Mouse (Mus musculus): Measurements from ENCODE around the gene Ntf3.
A peak's percentile ranks its signal among the peaks of the same experiment; 100 is the strongest.

The Ntf3 gene

DNA sequence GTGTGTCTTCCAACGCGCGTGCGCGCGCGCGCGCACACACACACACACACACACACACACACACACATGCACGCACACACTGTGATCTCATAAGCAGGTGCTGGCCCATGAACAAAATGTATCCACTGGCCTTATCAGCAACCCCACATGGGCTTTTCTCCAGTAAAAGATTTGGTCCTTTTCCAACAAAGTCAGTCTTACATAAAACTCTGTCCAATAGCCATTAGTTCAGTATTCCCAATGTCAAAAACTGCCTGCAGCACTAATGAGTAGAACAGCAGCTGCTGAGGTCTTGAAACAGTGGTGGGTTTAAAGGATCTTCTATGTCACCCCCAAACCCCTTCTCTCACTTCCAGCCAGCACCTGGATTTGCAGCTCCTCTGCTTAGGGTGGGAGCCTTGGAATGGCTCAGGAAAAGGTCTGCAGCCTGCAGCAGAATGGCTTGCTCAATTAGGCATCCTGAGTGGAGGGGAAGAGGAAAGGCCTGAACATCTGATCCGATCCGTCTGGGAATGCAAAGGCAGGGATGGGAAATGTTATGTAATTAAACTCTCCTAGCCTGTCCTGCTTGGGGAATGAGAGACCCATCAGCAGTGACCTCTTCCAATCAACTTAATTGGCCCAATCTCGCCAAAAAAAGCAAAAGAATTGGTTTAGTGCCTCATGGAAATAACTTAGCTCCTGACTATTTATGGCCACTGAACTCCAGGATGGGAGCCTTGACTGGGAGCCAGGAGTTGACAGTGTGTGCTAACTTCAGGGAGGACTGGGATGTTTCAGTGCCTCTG lies 7.2 kb downstream of the Ntf3 start:
- no peak for DNase-seq (ENCODE audit: low read depth, low spot score)

DNA sequence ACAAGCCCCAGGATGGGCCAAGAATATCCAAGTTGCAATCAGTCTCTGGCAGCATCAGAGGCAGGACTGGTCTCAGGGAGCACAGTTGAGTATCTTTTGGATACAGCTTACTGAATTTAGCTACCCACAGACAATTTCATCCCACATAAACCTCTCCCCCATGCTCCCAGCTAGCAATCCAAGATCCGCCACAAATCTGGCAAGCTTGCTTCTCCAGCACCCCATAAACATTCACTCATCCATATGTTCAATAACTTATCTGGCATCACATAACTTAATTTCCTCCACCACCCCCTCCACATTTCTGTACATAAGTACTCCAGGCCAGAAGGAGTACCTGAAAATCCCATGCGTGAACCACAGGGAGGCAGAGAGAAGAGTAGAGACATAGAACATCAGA lies 10.8 kb downstream of the Ntf3 start:
- DNase-seq (ENCODE audit: low read depth, low spot score): no peak

DNA sequence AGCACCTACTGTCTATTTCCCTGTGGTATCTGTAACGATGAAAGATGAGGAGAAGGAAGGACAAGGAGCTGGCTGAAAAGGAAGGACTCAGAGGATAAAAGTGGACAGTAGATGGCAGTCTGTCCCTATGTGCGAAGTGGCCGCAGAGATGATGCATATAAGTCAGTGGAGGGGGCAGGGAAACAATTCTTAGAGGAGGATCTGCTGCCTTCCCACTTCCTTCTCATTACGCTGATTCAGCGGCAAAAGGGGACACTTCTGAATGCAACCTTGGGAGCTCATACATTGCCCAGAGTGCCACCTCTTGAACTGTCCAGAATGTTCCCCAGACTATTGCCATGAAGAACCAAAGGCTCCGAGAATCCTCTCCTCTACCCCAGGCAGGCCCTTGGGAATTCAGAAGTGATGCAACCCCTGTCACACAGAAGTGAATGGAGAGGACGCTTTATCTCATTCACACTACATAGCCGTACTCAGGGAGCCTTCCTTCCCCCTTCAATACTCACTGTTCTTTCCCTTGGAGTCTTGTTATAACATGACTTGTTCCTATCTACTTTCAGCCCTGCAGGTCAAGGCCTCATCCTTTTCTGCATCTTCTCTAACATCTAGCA lies 12.2 kb downstream of the Ntf3 start:
- DNase-seq (ENCODE audit: low read depth, low spot score): no peak

DNA sequence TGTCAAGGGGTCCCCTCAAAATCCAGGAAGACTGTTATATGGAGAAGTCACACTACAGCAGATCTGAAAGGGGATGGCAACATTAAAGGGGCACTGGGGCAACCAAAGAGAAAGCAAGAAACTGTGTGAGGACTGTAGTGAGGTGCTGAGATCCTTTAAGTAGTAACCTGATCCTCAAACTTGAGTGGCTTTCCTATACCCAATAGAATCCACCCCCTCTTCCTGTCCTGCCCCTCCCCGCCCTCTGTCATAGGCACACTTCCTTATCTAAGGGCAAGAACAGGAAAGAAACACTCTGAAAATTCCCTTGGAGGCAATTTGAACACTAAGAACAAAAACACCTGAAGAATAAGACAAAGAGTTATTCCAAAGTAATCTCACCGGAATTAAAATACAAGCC lies 13.6 kb downstream of the Ntf3 start:
- DNase-seq (ENCODE audit: low read depth, low spot score): no peak

DNA sequence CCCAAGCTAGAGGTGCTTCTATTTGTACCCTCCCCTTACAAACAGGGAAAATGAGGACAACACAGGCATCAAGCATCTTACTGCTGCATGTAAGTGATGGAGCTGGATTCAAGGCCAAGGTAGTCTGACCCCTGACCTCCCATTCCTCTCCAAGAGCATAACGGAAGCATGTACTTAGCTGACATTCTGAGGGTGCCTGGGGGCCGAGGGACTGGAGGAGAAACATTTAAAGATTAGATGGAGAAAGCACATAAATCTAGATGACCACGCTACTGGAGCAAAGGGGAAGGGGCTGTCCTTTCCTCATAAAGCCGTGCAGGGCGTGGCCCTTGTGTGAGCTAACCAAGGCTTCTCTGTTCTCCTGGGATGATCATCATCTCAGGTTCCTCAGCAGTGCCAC lies 23.1 kb downstream of the Ntf3 start:
- DNase-seq (ENCODE audit: low read depth, low spot score): no peak

DNA sequence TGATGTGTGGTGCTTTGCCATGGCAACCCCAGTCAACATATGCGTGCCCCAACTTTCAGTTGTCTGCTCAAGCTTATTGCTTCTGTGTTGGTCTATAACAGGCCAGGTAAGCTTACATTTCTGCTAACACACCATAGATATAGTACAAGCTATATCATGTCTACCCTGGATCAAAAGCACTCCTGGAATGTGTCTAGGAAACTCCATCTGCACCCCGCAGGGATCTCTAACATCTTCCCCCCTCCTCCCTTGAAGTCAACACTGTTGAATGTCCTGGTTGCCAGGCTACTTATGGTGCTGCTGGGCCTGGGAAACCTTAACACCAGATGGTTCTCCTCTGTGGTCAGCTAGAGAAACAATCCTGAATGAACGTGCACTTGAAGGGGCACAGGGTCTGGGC lies 24.0 kb downstream of the Ntf3 start:
- DNase-seq (ENCODE audit: low read depth, low spot score): no peak

DNA sequence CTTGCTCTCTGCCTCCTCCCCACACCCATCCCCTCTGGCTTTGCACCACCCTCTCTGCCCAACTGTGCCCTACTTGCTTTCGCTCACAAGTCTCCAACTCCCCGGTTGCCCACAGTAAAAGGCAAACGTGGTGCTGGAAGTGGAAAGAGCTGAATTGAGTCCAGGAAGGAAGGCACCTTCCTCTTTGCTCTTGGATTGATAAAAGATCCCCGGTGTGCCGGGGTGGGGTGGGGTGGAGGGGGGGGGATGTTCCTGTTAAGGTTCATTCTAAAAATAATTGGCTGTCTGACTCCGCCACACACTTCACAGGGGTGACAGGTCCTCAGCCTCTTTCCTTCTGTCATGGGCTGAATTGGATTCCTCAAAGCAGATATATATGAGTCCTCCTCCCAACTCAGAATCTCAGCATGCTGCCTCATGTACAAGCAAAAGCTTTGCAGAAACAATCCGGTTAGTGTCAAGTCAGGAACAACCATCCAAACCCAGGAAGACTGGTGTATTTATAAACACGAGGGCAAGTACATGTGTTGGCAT lies 24.6 kb downstream of the Ntf3 start:
- DNase-seq (ENCODE audit: low read depth, low spot score): no peak

DNA sequence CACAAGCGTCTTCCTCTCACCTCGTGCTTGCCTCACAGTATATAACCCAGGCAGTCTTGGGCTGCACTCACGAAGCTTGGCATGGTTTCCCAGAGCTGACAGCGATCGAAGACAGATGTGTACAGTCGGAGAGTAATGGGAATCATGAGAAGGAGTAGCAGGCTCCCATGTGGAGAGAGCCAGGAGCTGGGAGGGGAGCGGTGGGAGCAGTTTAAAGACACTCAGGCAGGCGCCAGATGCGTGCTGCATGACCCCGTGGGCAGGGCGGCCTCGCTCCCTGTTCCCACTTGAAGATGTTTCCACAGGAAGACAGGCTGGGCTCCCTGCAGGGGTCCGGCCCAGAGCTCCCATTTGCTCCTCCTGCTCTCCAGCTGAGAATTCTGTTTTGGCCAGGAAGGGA lies 25.2 kb downstream of the Ntf3 start:
- DNase-seq (ENCODE audit: low read depth, low spot score): no peak

DNA sequence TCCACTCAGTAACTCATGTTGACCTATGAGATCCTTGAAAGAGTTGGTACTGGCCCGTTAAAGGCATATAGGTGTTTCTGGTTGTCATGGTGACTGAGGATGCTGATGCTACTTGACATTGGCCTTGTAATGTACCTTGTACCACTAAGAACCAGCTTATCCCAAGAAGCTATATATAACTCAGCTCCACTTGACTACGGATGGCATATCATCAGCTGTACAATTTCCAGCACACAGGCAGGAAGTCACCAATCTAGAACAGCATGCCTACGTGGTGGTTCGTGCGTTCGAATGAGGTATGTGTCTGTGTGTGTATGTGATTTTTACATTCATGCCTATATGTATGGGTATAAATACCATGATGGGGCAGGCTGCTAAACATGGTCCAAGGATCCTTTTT lies 25.7 kb downstream of the Ntf3 start:
- DNase-seq (ENCODE audit: low read depth, low spot score): no peak

DNA sequence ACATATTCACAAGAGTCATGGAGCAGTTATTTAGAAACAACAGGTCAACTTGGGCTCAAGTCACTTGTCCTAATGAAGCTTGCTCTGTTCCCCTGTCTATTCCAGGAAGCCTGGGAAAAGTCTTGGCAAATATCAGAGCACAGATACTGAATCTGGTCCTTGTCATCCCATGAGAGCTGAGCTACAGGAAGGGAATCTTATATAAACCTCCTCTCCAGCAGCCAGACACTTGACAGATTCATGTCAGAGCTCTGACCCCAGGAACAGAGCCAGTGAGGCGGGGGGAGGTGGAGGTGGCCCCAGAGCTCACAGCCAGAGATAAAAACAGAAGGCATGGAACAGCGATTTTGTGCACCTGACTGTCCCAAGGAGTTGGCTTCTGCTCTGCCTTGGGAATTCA lies 26.3 kb downstream of the Ntf3 start:
- DNase-seq (ENCODE audit: low read depth, low spot score): no peak

DNA sequence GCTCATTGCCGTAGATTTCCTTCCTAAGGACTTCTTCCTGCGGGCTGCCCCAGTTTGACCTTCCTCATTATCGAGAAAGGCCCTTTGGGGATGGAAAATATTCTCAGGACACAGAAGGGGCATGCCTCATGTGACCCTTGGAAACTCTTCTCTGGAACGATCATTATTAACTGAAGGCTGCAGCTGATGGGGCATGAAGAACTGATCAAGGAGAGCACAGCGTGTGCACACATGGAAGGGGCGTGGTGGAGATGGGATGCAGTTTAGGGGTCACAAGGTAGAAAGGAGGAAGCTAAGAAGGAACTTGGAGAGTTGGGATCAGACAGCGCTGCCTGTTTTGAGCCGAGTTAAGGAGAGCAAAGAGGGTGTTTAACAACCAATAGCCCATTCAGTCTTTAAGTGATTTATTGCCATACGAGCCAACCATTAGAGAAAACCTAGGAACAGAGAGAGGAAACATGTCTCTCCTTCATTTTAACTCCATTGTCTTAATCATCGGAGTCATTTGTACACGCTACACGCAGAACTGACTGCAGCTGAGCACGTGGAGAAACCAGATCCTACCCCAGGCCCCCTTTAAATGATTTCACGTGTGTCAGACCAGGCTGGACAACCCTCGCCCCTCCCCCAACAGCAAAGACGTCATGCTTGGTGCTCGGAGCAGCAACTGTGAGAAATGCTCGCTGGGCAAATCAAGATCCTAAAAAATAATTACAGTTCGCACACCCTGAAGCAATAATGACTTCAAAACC lies 32.4 kb downstream of the Ntf3 start:
- peak; percentile 70 for DNase-seq (ENCODE audit: low read depth, low spot score)

DNA sequence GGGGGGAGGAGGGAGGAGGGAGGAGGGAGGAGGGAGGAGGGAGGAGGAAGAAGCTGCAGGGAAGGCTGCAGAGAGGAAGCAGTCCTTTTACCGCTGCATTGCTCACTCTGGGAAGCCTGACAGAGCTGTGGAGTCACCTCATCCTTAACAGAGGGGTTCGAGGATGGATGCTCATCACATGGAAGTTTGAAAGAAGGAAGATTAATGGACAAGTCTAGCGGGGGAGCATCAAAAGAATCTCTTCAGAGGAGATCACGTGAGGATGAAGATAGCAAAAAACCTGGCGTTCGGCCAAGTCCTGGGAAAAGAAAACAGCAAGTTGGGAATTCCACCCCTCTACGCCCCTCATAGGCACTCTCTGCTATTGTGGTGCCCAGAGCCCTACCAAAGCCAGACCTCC lies 38.5 kb downstream of the Ntf3 start:
- DNase-seq (ENCODE audit: low read depth, low spot score): no peak

DNA sequence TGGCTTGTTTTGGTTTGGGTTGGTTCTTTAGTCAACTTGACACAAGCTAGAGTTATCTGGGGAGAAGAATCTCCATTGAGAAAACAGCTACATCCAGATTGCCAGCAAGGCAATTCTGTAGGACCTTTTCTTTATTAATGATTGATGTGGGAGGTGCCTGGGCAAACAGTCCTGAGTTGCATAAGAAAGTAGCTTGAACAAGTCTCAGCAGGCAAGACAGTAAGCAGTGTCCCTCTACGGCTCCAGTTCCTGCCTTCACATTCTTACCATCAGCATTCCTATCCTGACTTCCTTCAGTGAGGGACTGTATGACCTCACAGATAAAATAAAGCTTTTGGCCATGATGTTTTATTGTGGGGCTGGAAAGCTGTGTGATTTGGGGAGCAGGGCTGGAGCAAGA lies 48.5 kb downstream of the Ntf3 start:
- DNase-seq (ENCODE audit: low read depth, low spot score): no peak

DNA sequence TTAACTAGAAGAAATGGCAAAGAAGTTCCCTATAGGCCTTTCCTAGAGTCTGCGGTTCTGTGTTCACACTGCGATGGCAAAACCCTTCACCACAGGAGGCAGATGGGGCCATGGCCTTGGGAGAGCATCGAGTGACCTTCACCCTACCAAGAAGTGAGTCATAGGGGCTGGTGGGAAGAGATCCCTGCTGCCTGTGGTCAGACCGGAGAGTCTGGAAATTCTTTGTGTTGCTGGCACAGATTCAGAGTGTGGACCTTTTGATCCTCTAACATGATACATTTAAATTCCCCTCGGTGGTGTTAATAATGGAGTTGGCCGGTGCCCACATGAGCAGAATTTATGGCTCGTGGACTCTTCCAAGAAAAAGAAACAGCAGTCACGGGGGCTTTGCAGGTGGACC lies 49.5 kb downstream of the Ntf3 start:
- no peak for DNase-seq (ENCODE audit: low read depth, low spot score)

DNA sequence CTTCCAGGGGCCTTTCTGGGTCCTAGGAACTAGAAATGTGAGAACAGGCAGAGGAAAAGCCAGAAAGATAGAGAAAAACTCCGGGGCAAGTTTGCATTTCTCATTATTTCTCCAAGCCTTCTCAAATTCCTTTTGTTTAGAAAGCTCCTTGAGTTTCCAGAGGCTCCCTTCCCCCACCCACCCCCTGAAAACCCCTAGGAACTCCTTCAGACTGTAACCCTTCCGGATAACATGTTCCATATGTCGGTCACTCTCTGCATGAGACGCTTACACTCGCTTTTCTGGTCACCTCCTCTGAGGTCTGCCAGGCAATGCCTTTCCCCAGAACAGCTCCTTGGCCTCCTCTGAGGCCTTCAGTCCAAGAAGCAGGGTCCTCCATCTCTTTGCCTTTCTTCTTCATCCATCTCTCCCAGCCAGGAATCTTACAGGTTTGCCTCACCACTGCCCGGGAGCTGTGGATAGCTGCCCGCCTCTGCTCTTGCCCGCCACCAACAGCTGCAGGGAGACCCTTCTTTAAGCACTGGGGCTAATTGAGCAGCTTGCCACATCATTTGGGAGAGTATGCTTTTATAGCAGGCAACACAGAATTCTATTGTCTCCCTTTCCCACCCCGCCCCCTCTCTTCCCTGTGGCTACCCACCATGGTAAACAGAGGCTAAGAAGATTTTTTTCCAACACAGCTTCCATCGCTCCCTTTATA lies 51.6 kb downstream of the Ntf3 start:
- DNase-seq (ENCODE audit: low read depth, low spot score): peak; percentile 88

DNA sequence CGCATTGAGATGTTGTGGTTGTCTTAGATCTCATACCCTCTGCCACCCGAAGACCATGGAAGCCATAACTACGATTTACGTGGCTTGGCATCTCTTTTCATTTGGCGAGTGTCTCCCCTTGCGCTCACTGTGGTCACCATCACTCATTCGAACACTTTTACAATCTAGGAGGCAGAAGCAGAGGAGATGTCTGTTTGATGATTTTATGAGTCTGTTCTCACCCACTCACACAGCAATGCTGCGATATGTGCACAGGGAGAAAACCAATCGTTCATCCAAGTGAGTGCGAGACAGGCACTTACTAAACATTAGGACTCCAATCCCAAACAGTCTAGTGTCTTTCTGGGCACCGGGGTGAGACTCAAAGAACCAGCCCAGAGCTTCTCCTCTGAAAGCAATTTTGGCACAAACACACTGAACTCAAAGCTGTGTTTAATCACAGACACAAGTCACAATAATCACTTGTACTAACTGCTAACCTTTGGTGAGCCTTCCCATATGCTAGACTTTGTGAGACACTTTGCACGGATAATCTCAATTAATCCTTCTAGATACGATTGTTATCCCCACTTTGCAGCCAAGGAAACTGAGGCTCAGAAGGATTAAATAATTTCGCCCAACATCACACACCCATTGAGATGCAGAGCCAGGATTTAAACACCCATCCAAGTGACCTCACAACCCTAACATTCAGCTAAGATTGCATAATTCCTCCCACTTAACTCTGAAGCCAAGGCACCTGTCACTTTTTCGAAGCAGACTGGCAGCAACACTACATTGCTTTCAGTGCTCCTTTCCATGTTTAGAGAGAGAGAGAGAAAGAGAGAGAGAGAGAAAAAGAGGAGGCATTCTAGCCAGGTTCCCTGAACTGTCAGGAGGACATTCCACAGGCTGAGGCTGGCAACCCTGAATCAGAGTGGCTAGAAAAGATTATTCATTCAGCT lies 55.5 kb downstream of the Ntf3 start:
- DNase-seq (ENCODE audit: low read depth, low spot score): no peak

DNA sequence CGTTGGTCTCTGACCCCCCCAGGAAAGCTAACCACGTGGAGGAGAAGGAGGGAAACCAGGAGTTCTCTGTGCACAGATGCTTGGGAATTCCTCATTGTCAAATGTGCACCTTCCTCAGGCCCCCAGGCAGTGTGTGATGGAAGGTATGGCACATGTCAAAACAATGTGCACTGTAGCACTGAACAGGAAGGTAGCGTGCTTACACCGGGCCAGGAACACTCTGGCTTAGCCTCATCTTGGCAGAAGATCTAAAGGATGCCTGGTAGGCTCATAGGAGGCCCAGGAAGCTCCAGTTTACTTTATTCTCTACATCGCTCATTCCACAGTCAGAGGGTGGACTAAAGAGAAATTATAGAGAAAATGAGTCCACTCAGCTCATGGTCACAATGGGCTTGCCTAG lies 57.5 kb downstream of the Ntf3 start:
- no peak for DNase-seq (ENCODE audit: low read depth, low spot score)

DNA sequence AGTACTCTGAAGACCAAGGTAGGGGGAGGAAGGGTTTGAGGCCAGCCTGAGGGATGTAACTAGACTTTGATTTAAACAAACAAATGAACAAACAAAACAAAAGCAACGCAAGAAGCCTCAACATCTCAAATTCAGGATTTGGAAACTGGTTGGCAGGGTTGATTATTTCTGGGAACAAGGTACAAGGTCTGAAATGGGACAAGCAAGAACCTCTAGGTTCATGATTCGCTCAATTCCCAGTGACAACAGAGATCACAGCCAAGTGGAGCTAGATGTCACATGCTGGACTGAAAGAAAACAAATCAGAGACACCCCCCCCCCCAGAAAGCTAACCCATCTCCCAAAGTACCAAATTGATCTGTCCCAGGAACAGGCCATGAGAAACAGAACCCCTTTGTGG lies 57.9 kb downstream of the Ntf3 start:
- no peak for DNase-seq (ENCODE audit: low read depth, low spot score)

DNA sequence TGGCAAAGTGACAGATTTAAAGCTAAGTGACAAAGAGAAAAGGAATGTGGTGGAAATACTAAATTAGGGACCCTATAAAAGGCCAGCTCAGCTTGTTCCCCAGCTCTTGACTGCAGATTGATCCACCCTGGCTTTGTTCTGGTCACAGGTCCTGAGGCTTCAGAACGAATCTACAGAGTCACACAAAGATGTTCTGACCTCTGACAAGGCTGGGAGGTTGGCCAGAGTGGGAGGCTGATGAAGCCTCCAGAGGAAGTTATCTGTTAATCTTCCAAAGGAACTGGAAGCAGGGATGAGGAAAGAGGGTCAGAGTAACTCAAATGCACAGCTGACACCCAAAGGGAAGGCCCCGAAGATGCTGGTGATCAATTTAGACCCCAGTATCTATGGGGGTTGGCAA lies 59.3 kb downstream of the Ntf3 start:
- DNase-seq (ENCODE audit: low read depth, low spot score): no peak

DNA sequence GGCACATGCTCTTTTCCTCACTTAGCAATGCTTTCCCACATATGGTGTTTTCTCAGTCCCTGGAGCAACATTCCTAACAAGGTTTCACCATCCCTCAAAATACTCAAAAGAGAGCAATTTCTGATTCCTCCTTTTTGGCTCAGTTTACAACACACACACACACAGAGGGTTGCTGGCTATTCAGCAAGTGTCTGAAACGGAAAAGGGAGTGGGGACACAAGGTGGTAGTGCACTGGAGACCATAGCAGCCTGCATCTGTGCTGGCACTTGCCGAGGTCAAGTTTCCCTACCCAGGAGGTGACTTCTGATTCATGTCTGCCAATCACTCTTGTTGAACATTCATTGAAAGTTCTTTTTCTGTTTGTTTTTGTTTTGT lies 59.9 kb downstream of the Ntf3 start:
- DNase-seq (ENCODE audit: low read depth, low spot score): no peak
